Mouse (Mus musculus): ENCODE measurements around the gene Hagh.

GRCm38 (mm10) chr17:24895571-24896240 is 55.8 kb downstream of the Hagh start:
- TF ChIP-seq POLR2A (IDR thresholded peaks at IDR 0.05; ENCODE audit: borderline replicate concordance, insufficient read depth, low read length) (no peak), CTCF (IDR thresholded peaks at IDR 0.05; ENCODE audit: borderline replicate concordance, insufficient read depth, low read depth, low read length) (no peak)
